Mouse (Mus musculus) thymus, adult 2 months (tissue): ENCODE measurements around the gene Cfap97d2.

Source experiments
- CTCF ChIP-seq: fragments of 200-500 bp; IDR thresholded peaks from 2 replicates; pipeline ENCODE4 v1.5.1; 2012; ENCODE audit warnings: mild to moderate bottlenecking, control low read depth, low read length, moderate library complexity, borderline replicate concordance; ENCODE audit not compliant: control insufficient read depth, poor library complexity, insufficient read depth; ENCODE audit errors: extremely low read depth
- POLR2A ChIP-seq: fragments of 200-500 bp; IDR thresholded peaks from 2 replicates; pipeline ENCODE4 v1.6.1; 2012; ENCODE audit warnings: mild to moderate bottlenecking, low read length, control low read depth, moderate library complexity; ENCODE audit not compliant: control insufficient read depth, poor library complexity, insufficient read depth; ENCODE audit errors: extremely low read depth

DNA sequence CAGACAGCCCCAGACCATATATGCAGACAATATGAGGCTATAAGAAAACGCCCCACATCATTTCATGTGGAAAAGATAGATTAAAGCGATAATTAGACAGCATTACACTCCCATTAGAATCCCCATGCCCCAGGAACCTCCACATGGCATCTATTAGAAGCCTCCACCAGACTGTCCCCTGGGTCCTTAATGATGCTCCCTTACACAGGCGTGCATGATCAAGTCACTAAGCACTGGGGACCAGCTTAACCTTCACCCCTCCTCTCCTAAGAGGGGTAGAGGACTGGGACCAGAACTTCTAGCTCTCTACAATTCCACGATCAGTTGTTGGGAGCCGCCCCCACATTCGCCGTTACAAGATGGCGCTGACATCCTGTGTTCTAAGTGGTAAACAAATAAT, 13.3 kb downstream of the Cfap97d2 start:
- TF ChIP-seq CTCF (no peak), POLR2A (no peak)
